Mouse (Mus musculus) CH12.LX (cell line): Measurements from ENCODE around the gene Gm5741.

Experiments used
- CTCF ChIP-seq, 2 experiments: IDR thresholded peaks in 1 of 2; conservative IDR thresholded peaks in 1 of 2; 2 replicates each; pipeline ENCODE4 v1.5.1; 2011 to 2012; ENCODE audit warnings: low read depth in 2 of 2, low read length in 2 of 2, improper control_type of control experiment in 1 of 2, inconsistent platforms in 1 of 2, mild to moderate bottlenecking in 1 of 2, moderate library complexity in 1 of 2
- RAD21 ChIP-seq: IDR thresholded peaks from 2 replicates; pipeline ENCODE4 v1.6.1; 2011; ENCODE audit warnings: low read depth, mild to moderate bottlenecking, low read length, improper control_type of control experiment, moderate library complexity
- RCOR1 ChIP-seq: conservative IDR thresholded peaks from 2 replicates; pipeline ENCODE4 v1.6.1; 2012; ENCODE audit warnings: low read depth, mild to moderate bottlenecking, inconsistent platforms, low read length, improper control_type of control experiment
- ZC3H11A ChIP-seq: IDR thresholded peaks from 2 replicates; pipeline ENCODE4 v1.6.1; 2012; ENCODE audit warnings: low read depth, mild to moderate bottlenecking, inconsistent platforms, low read length, improper control_type of control experiment

DNA sequence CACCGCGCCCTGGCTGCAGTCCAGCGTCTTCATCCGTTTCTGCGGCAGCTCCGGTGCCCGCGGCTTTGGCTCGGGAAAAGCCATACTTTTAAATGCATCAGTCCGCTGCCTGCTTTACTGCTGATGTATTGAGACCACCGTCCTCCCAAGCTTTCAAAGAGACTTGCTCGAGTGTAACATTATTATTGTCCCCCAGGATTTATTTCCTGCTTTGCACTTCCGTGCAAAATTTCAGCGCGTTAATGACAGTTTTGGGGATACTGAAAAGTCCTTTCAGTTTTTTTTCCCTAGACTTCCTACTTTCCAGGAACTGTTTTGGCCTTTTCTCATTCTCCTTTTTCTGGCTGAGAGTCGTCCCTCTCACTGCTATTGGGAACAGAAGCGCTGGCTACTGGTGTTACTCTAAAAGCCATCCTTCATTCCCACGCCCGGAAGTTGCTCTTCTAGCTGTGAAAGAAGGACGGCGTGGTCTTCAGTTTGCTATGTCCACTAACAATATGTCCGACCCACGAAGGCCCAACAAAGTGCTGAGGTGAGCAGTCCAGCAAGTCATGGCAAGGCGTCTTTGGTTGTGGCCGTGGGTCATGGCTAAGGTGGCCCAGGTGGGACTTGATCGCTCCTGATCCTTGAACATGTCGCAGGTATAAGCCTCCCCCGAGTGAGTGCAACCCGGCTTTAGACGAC lies 12.9 kb upstream of the Gm5741 start, which contains the start of gene Wdr83os:
- TF ChIP-seq ZC3H11A (no peak), RCOR1 (no peak), CTCF (conservative IDR thresholded peaks at IDR 0.05 in 1 of 2, IDR thresholded peaks at IDR 0.05 in 1 of 2; ENCODE audit: low read depth in 2 of 2, low read length in 2 of 2) (no peak), RAD21 (no peak)
